Mouse (Mus musculus) liver, adult 2 months (tissue): ENCODE data around the gene Igfn1.

ENCODE experiments used
- CTCF ChIP-seq: fragments of 200-500 bp; IDR thresholded peaks from 2 replicates; pipeline ENCODE4 v1.5.1; 2011; ENCODE audit warnings: low read depth, low read length, control low read depth
- POLR2A ChIP-seq: fragments of 200-500 bp; IDR thresholded peaks from 2 replicates; pipeline ENCODE4 v1.6.1; 2011; ENCODE audit warnings: low read length, control low read depth; ENCODE audit not compliant: insufficient read depth; ENCODE audit errors: extremely low read depth

GRCm38 (mm10) chr1:135929876-135930275 lies 76.3 kb downstream of the Igfn1 start:
- no peak for TF ChIP-seq CTCF
- TF ChIP-seq POLR2A = no peak
